Mouse (Mus musculus) heart, embryonic 15.5 days (tissue): ENCODE results near the gene Ubl7. TPM values are rescaled to one million over a fixed set of nuclear protein-coding genes. Genes with fewer than 3 reads are reported as not detected.

Experiments
- ATAC-seq: fragments of 200-750 bp; cut with Nextera tagmentation; replicated peaks from 2 replicates; pipeline ENCODE4 v1.8.0; 2017; ENCODE audit warnings: low read depth, moderate TSS enrichment; ENCODE audit not compliant: insufficient number of reproducible peaks, insufficient read depth, low FRiP score
- H3K27ac ChIP-seq: fragments of 300-500 bp; sonication (generic); 2 replicates; pipeline ENCODE4 v1.5.1; 2015; ENCODE audit warnings: mild to moderate bottlenecking, inconsistent platforms
- H3K27me3 ChIP-seq: fragments of 300-500 bp; sonication (generic); 2 replicates; pipeline ENCODE4 v1.6.1; 2015; ENCODE audit warnings: inconsistent platforms
- H3K36me3 ChIP-seq: fragments of 300-500 bp; sonication (generic); 2 replicates; pipeline ENCODE4 v1.6.1; 2015; ENCODE audit warnings: mild to moderate bottlenecking, inconsistent platforms
- H3K4me1 ChIP-seq: fragments of 300-500 bp; sonication (generic); replicated peaks from 2 replicates; pipeline ENCODE4 v1.6.1; 2015; ENCODE audit warnings: inconsistent platforms
- H3K4me2 ChIP-seq: fragments of 300-500 bp; sonication (generic); 2 replicates; pipeline ENCODE4 v1.6.1; 2015; ENCODE audit warnings: inconsistent platforms, mild to moderate bottlenecking, moderate library complexity
- H3K4me3 ChIP-seq: fragments of 300-500 bp; sonication (generic); 2 replicates; pipeline ENCODE4 v1.5.1; 2015; ENCODE audit warnings: mild to moderate bottlenecking, inconsistent platforms
- H3K9ac ChIP-seq: fragments of 300-500 bp; sonication (generic); 2 replicates; pipeline ENCODE4 v1.6.1; 2015; ENCODE audit warnings: mild to moderate bottlenecking, inconsistent platforms
- H3K9me3 ChIP-seq: fragments of 300-500 bp; sonication (generic); replicated peaks from 2 replicates; pipeline ENCODE4 v1.6.1; 2016; ENCODE audit warnings: inconsistent platforms
- WGBS: fragments of 180-500 bp; shearing (Covaris S2); methylation state at CpG from one replicate; pipeline ENCODE4 v1.1.7; 2015; ENCODE audit warnings: mixed read lengths; 5-methylcytosine and 5-hydroxymethylcytosine counted together
- polyA plus RNA-seq: library from polyadenylated mRNA; unstranded; fragments of >200 nt; fragmentation: Nextera tagmentation; extraction: Ambion mirVana; gene quantifications from 2 replicates; pipeline ENCODE4 v1.2.1, GENCODE M21; 2015

The Ubl7 gene
- polyA plus RNA-seq = 100 and 102 TPM in 2 replicates

DNA sequence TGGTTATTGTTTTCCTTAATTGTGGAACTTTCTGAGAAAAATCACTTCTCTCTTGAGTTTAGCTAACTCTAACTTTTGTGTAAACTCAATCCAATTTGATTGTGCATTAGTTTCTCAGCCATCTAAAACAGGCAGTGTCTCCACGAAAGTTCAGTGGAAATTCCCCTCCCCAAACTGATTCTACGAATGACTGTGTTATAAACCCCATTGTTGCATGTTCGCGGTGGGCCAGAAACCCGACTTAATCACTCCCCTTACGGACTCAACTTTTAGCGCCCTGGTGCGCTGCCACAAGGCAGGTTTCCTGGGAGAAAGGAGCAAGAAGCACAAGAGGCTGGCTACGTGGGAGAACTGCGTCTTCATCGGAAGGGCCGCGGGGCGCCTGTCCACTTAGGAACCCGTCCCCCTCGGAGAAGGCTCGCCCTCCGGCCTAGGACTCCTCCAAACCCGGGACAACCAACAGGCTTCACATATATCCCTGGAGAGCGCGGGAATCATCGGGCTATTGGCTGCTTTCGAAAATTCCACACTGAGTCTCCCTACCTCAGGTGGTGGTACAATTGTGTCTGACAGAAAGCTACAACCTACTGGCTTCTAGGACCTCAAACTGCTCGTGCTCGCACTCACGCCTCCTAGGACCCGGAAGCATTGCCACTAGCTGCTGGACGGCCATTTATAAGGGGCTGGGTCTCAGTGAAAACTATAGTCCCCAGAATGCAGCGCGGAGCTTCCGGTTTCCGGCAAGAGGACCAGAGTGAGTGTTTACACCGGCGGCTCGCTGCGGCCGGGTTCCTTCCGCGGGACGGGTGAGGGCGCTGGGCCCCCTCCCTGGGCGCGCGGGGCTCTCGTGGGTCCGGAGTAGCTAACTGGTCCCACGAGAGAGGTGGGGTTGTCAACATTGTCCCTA lies at the start of gene Ubl7:
Gene Ubl7, plus strand, starts transcription at position 726 of the 907 bp plus-strand sequence.
- peak; percentile 95 for ATAC-seq
- Histone ChIP-seq H3K36me3 (peaks cover 8% of the 10 kb centered on the region), H3K27me3 (no peaks in the 10 kb centered on the region), H3K4me3 (peak within 1 kb of the TSS; percentile 78), H3K9me3 (no peaks in the 10 kb centered on the region), H3K9ac (peak within 1 kb of the TSS; percentile 66), H3K27ac (peak within 1 kb of the TSS; percentile 77), H3K4me1 (peaks cover 8% of the 10 kb centered on the region), H3K4me2 (peak within 1 kb of the TSS; percentile 82)
- WGBS = under 1% methylated on average over 47 of the region's 47 CpGs

DNA sequence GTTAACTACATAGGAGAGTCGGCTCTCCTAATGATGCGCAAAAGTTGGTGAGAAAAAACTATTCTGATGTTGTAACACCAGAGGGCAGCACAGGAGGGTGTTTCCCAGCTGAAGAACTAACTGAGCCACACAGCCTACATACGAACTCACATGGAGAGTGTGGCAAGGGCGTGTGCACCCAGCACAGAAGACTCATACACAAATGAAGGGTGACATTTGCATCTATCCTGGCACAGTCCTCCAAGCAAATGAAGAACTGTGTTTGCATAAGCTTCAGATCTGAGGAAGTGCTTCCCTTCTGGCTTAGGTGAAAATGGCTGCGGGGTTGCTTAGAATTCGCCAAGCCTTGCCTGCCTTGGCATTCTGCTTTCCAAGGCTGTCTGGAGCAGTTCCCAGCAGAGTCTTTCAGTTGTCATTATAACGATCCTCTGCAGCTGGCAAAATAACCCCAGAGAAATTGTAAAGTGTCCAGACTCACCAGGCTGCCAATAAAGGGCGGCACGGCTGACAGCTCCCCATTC lies 48.8 kb upstream of the Ubl7 start:
- Histone ChIP-seq H3K9ac (no peak overlapping the region), H3K9me3 (no peaks in the 10 kb centered on the region), H3K36me3 (no peaks in the 10 kb centered on the region), H3K27me3 (no peaks in the 10 kb centered on the region; the same call in 1 of the 2 replicates), H3K4me3 (no peak overlapping the region), H3K4me2 (no peak overlapping the region), H3K27ac (no peak overlapping the region), H3K4me1 (no peaks in the 10 kb centered on the region)
- 41% methylated on average over 9 of the region's 9 CpGs for WGBS
- ATAC-seq = no peak

DNA sequence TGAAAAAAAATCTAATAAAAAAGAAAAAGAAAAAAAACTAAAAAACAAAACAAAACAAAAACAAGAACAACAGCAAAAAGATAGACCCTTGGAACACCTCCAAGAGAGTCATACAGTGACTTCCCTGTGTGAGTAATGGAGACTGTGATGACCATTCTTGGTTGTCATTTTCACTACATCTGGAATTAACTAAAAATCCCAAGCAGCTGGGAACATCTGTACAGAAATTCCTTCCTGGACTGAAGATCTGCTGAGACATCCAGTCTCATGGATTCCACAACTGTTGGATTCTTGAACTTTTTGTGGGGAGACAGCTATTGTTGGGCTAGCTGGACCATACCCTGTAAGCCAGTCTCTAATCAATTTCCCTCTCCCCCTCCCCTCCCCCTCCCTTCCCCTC lies 46.4 kb upstream of the Ubl7 start:
- H3K9ac ChIP-seq = no peak overlapping the region
- H3K4me1 ChIP-seq = no peaks in the 10 kb centered on the region
- H3K27ac ChIP-seq = no peak overlapping the region
- H3K4me3 ChIP-seq = no peak overlapping the region
- H3K4me2 ChIP-seq = no peak overlapping the region
- no peaks in the 10 kb centered on the region; the same call in 1 of the 2 replicates for H3K27me3 ChIP-seq
- H3K9me3 ChIP-seq = no peaks in the 10 kb centered on the region
- H3K36me3 ChIP-seq = no peaks in the 10 kb centered on the region
- ATAC-seq = no peak

DNA sequence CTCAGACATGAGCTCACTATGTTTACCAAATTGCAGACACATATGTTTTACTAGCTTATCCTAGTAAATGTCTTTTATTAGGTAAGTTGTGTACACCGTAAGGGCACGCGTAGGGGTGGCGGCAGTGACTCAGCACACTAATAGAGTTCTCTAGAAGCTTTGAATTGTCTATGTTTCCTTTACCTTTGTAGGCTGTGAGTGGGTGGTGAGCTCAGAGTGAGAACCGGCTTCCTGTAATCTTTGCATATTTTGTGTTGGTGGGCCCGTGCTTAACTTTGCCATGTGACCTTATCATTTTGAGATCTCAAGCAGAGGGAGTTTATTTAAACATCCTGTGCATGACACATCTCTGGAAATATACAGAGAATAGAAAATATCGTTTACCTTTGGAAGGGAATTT lies 44.2 kb upstream of the Ubl7 start:
- Histone ChIP-seq H3K4me3 (no peak overlapping the region), H3K4me2 (no peak overlapping the region), H3K27ac (no peak overlapping the region), H3K4me1 (no peaks in the 10 kb centered on the region), H3K27me3 (no peaks in the 10 kb centered on the region), H3K9me3 (no peaks in the 10 kb centered on the region), H3K9ac (no peak overlapping the region), H3K36me3 (no peaks in the 10 kb centered on the region)
- ATAC-seq = no peak
- WGBS = 70% methylated on average over 7 of the region's 7 CpGs

DNA sequence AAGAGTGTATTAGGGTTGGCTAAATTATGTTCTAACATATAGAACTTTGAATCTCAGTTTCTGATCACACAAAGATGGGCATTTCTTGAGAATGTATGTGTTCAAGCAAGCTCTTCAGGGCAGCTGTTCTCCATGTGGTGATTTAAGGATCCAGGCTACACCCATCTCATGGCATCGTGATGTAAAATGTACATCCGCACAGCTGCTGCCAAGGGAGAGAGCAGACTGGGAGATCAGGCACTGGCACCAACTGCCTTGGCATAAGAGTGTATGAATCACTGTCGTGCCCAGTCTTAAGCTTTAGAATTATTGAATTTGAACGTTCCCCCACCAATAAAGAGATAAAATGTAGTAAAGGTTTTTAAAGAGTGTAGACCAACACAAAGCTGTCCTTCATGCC lies 43.5 kb upstream of the Ubl7 start:
- Histone ChIP-seq H3K9me3 (no peaks in the 10 kb centered on the region), H3K4me1 (no peaks in the 10 kb centered on the region), H3K9ac (no peak overlapping the region), H3K27me3 (no peaks in the 10 kb centered on the region), H3K27ac (no peak overlapping the region), H3K4me3 (no peak overlapping the region), H3K36me3 (no peaks in the 10 kb centered on the region), H3K4me2 (no peak overlapping the region)
- ATAC-seq = no peak
- 85% methylated on average over 4 of the region's 4 CpGs for WGBS

DNA sequence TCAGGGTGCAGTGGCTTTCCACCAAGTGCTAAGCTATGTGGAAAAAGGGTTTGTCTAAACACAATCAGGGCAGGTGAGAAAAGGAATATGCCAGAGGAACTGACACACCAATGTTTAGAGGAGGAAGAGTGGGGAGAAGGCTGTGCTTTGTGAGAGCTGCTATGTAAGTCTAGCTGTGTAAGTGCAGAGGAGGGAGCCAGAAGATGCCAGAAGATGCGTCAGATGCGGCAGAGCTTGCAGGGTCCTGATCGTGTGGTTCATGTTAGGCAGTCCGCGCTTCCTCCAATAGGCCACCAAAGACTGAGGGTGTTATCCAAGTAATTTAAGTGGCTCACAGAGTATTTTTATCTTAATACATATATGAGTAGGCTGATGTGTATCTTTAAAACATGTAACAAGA lies 42.9 kb upstream of the Ubl7 start:
- Histone ChIP-seq H3K36me3 (no peaks in the 10 kb centered on the region), H3K4me3 (no peak overlapping the region), H3K27me3 (no peaks in the 10 kb centered on the region), H3K9me3 (no peaks in the 10 kb centered on the region), H3K9ac (no peak overlapping the region), H3K27ac (no peak overlapping the region), H3K4me1 (no peaks in the 10 kb centered on the region), H3K4me2 (no peak overlapping the region)
- WGBS = 79% methylated on average over 5 of the region's 5 CpGs
- no peak for ATAC-seq

DNA sequence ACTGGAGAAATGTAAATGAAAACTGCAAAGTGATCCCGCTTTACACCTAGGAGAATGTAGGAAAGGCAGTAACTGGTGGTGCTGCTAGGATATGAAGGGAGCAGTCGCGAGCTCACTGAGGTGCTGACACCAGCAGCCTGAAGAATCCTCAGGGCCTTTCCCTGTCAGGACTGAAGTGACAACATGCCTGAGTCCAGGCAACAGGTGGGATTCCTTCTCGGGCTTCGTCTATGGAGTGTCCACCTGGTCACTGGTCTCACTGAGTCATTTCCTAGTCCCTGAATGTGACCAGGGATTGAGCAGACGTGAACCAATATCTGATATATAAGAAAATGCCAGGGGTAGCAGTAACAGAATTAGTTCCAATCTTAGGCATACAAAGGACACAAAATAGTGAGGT lies 42.0 kb upstream of the Ubl7 start:
- Histone ChIP-seq H3K27me3 (no peaks in the 10 kb centered on the region), H3K36me3 (no peaks in the 10 kb centered on the region), H3K9me3 (no peaks in the 10 kb centered on the region), H3K4me1 (no peaks in the 10 kb centered on the region), H3K9ac (no peak overlapping the region), H3K4me3 (no peak overlapping the region), H3K4me2 (no peak overlapping the region), H3K27ac (no peak overlapping the region)
- ATAC-seq = no peak
- 73% methylated on average over 6 of the region's 6 CpGs for WGBS

DNA sequence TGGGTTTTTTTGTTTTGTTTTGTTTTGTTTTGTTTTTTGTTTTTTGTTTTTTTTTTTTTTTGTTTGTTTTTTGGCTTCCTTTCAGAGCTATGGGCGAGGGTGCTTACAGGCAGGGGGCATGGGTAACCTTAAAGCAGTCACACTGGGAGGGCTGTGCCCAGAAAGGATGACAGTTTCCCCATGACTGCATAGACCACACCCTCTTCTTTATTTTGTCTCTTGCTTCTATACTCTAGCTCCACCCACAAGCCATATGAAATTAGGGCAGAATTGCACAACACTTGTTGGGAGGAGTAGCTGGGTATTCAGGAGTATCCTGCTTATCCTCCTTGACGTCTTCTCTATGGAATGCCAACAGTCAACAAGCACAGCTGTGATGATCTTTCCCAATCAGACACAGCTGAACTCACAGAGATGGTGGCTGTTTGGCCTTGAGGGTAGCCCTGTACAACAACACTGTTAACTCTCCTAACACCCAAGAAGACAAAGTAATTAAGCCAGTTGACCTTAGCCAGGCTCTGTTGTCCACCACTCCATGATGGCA lies 40.4 kb upstream of the Ubl7 start:
- ATAC-seq = no peak

DNA sequence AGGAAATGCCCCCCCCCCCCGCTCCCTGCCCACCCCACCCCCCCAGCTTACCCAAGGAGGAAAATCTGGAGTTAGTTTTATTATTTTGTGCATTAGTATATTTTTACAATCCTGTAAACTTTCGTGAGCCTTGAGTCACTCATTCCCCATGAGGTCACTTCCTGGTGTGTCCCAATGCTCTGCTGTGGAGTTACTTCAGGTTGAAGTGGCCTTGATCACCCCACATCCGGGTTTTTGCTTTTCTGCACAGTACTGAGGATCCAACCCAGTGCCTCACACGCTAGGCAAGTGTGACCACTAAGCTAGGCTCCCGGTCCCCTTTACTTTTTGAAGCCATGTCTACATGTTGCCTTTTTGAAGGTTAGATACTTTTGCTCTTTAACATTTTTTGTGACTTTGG lies 36.6 kb upstream of the Ubl7 start:
- no peak overlapping the region for H3K9ac ChIP-seq
- no peak overlapping the region for H3K27ac ChIP-seq
- H3K36me3 ChIP-seq = no peaks in the 10 kb centered on the region
- ATAC-seq = no peak
- no peaks in the 10 kb centered on the region for H3K27me3 ChIP-seq
- no peak overlapping the region for H3K4me2 ChIP-seq
- no peaks in the 10 kb centered on the region for H3K9me3 ChIP-seq
- no peaks in the 10 kb centered on the region for H3K4me1 ChIP-seq
- WGBS = 64% methylated on average over 5 of the region's 5 CpGs
- H3K4me3 ChIP-seq = no peak overlapping the region

More for the DNA sequence above, 40.4 kb upstream of the Ubl7 start:
- no peak overlapping the region for H3K9ac ChIP-seq
- H3K27me3 ChIP-seq = no peaks in the 10 kb centered on the region
- no peak overlapping the region for H3K27ac ChIP-seq
- WGBS = 50% methylated on average over 2 of the region's 2 CpGs
- H3K36me3 ChIP-seq = no peaks in the 10 kb centered on the region
- no peaks in the 10 kb centered on the region for H3K9me3 ChIP-seq
- H3K4me1 ChIP-seq = no peaks in the 10 kb centered on the region
- no peak overlapping the region for H3K4me3 ChIP-seq
- H3K4me2 ChIP-seq = no peak overlapping the region

DNA sequence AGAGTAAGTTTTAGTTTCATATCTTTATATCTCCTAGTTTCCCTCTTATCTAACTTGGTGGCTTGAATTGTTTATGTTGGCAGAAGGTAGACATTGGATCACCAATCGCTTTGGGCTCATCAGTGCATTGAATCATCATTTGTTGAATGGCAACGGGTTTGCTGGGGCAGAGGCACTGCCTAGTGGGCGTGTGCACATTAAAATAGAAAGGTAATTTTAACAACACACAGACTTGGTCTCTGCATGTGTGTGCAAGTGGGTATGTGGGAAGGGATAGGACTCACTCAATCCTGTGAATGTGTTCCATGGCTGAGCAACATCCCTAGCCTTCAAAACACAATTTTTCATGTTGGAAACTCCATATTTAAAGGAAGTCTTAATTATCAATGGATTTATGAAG lies 35.8 kb upstream of the Ubl7 start:
- no peaks in the 10 kb centered on the region for H3K4me1 ChIP-seq
- no peaks in the 10 kb centered on the region for H3K9me3 ChIP-seq
- 54% methylated on average over 3 of the region's 3 CpGs for WGBS
- H3K27ac ChIP-seq = no peak overlapping the region
- H3K9ac ChIP-seq = no peak overlapping the region
- no peak overlapping the region for H3K4me2 ChIP-seq
- H3K27me3 ChIP-seq = no peaks in the 10 kb centered on the region
- H3K4me3 ChIP-seq = no peak overlapping the region
- H3K36me3 ChIP-seq = no peaks in the 10 kb centered on the region
- ATAC-seq = no peak

DNA sequence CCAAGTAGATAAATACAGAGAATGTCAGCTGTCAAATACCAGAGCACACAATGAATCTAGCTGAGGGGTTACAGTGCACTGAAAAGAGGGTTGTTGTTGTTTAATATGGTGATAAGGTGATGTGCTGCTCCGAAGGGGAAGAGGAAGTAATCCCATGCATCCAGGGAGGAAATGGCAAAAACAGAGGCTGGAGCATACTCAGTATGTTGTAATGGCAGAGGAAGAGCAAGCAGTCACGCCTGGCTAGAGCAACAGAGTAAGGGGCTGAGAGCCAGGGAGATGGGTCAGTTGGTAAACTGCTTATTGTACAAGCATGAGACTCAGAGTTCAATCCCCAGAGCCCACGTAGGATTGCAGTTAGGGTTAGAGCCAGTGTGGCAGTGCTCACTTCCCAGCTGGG lies 31.6 kb upstream of the Ubl7 start:
- no peaks in the 10 kb centered on the region for H3K36me3 ChIP-seq
- no peak for ATAC-seq
- no peaks in the 10 kb centered on the region for H3K9me3 ChIP-seq
- H3K4me1 ChIP-seq = no peaks in the 10 kb centered on the region
- H3K9ac ChIP-seq = no peak overlapping the region
- 41% methylated on average over 3 of the region's 3 CpGs for WGBS
- no peak overlapping the region for H3K4me2 ChIP-seq
- no peaks in the 10 kb centered on the region for H3K27me3 ChIP-seq
- no peak overlapping the region for H3K27ac ChIP-seq
- H3K4me3 ChIP-seq = no peak overlapping the region

DNA sequence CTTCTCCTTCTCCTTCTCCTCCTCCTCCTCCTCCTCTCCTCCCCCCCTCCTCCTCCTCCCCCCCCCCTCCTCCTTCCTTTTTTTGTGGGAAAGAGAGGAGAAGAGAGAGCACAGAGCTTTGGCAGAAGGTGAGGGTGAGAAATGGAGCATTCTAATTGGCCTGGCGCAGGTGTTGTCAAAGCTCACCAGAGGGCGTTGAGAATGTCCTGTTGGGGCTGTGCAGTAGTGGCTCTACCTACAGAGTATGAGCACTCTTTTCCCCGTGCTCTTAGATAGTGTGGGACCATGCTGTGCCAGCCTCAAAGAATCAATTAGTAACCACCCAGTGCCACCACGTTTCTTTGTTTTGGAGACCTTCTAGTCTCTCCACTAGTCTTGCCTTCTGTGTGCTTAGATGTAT lies 30.5 kb upstream of the Ubl7 start:
- Histone ChIP-seq H3K9ac (no peak overlapping the region), H3K27ac (no peak overlapping the region), H3K4me1 (no peaks in the 10 kb centered on the region), H3K9me3 (no peaks in the 10 kb centered on the region), H3K36me3 (no peaks in the 10 kb centered on the region), H3K4me2 (no peak overlapping the region), H3K4me3 (no peak overlapping the region), H3K27me3 (no peaks in the 10 kb centered on the region)
- no peak for ATAC-seq
- 14% methylated on average over 4 of the region's 4 CpGs for WGBS
